Mouse (Mus musculus) hindbrain, embryonic 16.5 days (tissue): ENCODE data around the gene Tacc2. TPM values are rescaled to one million over a fixed set of nuclear protein-coding genes. Genes with fewer than 3 reads are reported as not detected.

Experiments used
- ATAC-seq: fragments of 200-750 bp; cut with Nextera tagmentation; 2 replicates; pipeline ENCODE4 v1.8.0; 2017; ENCODE audit warnings: moderate TSS enrichment, moderate library complexity
- H3K27ac ChIP-seq: fragments of 300-500 bp; sonication (generic); 2 replicates; pipeline ENCODE4 v1.5.1; 2014; ENCODE audit warnings: low read depth, mild to moderate bottlenecking, control low read depth, low read length, moderate library complexity
- H3K27me3 ChIP-seq: fragments of 300-500 bp; sonication (generic); replicated peaks from 2 replicates; pipeline ENCODE4 v1.6.1; 2014; ENCODE audit warnings: low read length; ENCODE audit not compliant: control insufficient read depth, insufficient read depth
- H3K36me3 ChIP-seq: fragments of 300-500 bp; sonication (generic); 2 replicates; pipeline ENCODE4 v1.6.1; 2014; ENCODE audit warnings: mild to moderate bottlenecking, low read length, moderate library complexity, mixed read lengths; ENCODE audit not compliant: control insufficient read depth, insufficient read depth
- H3K4me1 ChIP-seq: fragments of 300-500 bp; sonication (generic); 2 replicates; pipeline ENCODE4 v1.6.1; 2014; ENCODE audit warnings: low read depth, low read length; ENCODE audit not compliant: control insufficient read depth, insufficient read depth
- H3K4me2 ChIP-seq: fragments of 300-500 bp; sonication (generic); 2 replicates; pipeline ENCODE4 v1.6.1; 2014; ENCODE audit warnings: mild to moderate bottlenecking, low read length, control low read depth, moderate library complexity
- H3K4me3 ChIP-seq: fragments of 300-500 bp; sonication (generic); 2 replicates; pipeline ENCODE4 v1.5.1; 2014; ENCODE audit warnings: mild to moderate bottlenecking, low read length, control low read depth, moderate library complexity
- H3K9ac ChIP-seq: fragments of 300-500 bp; sonication (generic); 2 replicates; pipeline ENCODE4 v1.6.1; 2014; ENCODE audit warnings: low read depth, mild to moderate bottlenecking, control low read depth, low read length, moderate library complexity
- H3K9me3 ChIP-seq: fragments of 300-500 bp; sonication (generic); 2 replicates; pipeline ENCODE4 v1.6.1; 2014; ENCODE audit warnings: mild to moderate bottlenecking, low read length, moderate library complexity; ENCODE audit not compliant: control insufficient read depth
- WGBS: fragments of 180-500 bp; shearing (Covaris S2); extraction: QIAGEN DNeasy Blood & Tissue Kit; methylation state at CpG from one replicate; pipeline ENCODE4 v1.1.7; 2014; 5-methylcytosine and 5-hydroxymethylcytosine counted together
- polyA plus RNA-seq: library from polyadenylated mRNA; unstranded; fragments of >200 nt; fragmentation: Nextera tagmentation; extraction: Ambion mirVana; gene quantifications from 2 replicates; pipeline ENCODE4 v1.2.1, GENCODE M21; 2015

The Tacc2 gene
- polyA plus RNA-seq, 1 experiment from 2014 or later, result 49.7 TPM

DNA sequence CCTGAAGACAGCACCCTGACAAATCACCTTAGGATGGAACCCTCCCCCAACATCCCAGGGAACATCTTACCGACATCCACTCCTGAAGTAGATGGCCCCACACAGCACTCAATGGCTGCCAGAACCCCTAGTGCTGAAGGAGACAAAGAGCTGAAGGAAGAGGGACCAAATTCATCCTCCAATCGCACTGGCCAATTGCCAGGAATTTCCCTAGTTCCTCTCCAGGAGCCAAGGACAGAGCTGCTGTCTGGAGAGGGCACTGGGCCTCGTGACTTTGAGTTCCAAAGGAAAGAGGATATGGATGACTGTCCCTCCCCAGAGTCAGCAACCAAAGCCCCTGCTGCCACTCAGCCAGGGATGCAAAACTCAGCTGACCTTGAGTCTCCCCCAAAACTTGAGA is 44.7 kb downstream of the Tacc2 start:
- H3K27ac ChIP-seq, result no peak overlapping the region
- no peak overlapping the region for H3K9ac ChIP-seq
- no peak for ATAC-seq
- no peaks in the 10 kb centered on the region for H3K9me3 ChIP-seq
- no peak overlapping the region for H3K4me3 ChIP-seq
- H3K36me3 ChIP-seq, result no peaks in the 10 kb centered on the region
- no peaks in the 10 kb centered on the region for H3K27me3 ChIP-seq
- WGBS, result 56% methylated on average over 3 of the region's 3 CpGs
- no peak overlapping the region for H3K4me2 ChIP-seq
- no peaks in the 10 kb centered on the region for H3K4me1 ChIP-seq

DNA sequence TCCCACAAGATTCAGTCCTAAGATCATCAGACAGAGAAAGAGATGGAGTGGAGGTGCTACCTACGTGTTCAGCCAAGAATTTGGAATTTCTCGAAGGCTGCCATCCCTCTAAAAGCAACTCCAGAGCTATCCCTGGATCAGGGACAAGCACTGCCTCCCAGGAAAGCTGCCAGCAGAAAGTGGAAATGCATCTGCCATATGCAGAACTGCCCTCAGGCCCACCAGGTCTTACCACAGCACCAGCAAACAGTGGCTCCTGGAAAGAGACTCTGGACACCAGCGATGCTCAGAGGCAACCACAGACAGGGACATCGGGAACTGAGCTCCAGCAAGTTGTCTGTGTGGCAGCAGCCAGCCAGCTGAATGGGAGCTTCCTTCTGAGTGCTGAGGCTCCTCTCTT is 45.1 kb downstream of the Tacc2 start:
- no peaks in the 10 kb centered on the region for H3K36me3 ChIP-seq
- H3K27me3 ChIP-seq, result no peaks in the 10 kb centered on the region
- no peaks in the 10 kb centered on the region for H3K4me1 ChIP-seq
- H3K4me3 ChIP-seq, result no peak overlapping the region
- no peaks in the 10 kb centered on the region for H3K9me3 ChIP-seq
- H3K9ac ChIP-seq, result no peak overlapping the region
- no peak overlapping the region for H3K4me2 ChIP-seq
- no peak for ATAC-seq
- H3K27ac ChIP-seq, result no peak overlapping the region
- whole genome bisulfite sequencing, result 86% methylated on average over 4 of the region's 4 CpGs

DNA sequence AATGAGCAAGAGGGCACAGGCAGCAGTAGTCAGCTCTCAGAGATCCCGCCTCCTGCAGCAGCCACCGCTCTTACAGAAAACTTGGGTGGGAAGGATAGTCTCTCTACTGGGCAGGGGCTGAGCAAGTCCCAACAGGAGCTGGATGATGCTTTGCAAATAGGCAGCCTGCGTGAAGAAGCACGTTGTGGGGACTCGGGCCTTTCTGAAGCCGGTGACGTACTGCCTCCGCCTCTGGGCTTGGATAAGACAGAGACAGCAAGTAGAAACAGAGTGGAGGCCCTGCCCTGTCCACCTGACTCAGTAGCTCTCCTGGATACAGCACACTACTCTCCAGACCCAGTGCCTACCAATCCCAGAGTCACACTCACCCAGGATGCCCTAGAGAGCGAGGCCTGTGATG is 47.1 kb downstream of the Tacc2 start:
- 92% methylated on average over 9 of the region's 9 CpGs for WGBS
- Histone ChIP-seq H3K9me3 (no peaks in the 10 kb centered on the region), H3K36me3 (no peaks in the 10 kb centered on the region), H3K4me2 (no peak overlapping the region), H3K4me1 (no peaks in the 10 kb centered on the region), H3K27me3 (no peaks in the 10 kb centered on the region), H3K9ac (no peak overlapping the region), H3K27ac (no peak overlapping the region), H3K4me3 (no peak overlapping the region)
- no peak for ATAC-seq

DNA sequence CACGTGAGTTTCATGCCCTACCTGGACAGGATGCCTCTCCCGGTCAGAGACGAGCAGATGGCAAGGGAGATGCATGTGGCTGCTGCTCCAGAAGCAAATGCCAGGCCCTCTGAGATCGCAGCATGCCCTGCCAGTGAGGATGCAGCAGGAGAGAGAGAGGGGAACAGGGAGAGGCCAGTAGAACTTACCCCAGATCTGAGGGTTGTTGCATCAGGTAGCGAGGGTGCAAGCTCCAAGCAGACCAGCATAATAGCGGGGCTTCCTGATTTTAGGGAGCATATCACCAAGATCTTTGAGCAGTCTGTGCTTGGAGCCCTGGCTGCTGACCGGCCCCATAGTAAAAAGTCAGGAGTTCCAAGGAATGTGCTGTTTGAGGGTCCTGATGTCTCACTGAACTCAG is 48.1 kb downstream of the Tacc2 start:
- H3K4me3 ChIP-seq, result no peak overlapping the region
- no peaks in the 10 kb centered on the region for H3K9me3 ChIP-seq
- H3K4me1 ChIP-seq, result no peaks in the 10 kb centered on the region
- H3K9ac ChIP-seq, result no peak overlapping the region
- H3K27me3 ChIP-seq, result no peaks in the 10 kb centered on the region
- H3K27ac ChIP-seq, result no peak overlapping the region
- H3K4me2 ChIP-seq, result no peak overlapping the region
- no peaks in the 10 kb centered on the region for H3K36me3 ChIP-seq
- WGBS, result 84% methylated on average over 7 of the region's 7 CpGs
- no peak for ATAC-seq

DNA sequence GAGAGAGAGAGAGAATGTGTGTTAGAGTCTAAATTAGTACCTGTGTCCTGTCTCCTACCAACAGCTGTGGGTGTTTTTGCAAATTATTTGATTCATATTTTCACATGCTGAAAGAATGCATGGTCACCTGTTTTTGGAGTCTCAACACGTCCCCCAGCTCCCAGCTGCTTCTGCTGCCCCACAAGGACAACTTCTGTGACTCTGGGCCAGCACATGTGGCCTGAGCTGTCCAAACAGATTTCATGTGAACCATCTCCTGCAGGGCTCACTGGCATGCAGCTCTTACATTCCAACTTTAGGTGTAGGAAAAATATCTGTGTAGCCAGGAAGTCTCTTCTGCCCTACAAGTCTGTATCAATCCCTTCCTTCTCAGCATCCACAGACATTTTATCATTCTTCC is 51.4 kb downstream of the Tacc2 start:
- no peaks in the 10 kb centered on the region for H3K4me1 ChIP-seq
- H3K4me2 ChIP-seq, result no peak overlapping the region
- H3K9ac ChIP-seq, result no peak overlapping the region
- no peak for ATAC-seq
- H3K4me3 ChIP-seq, result no peak overlapping the region
- no peaks in the 10 kb centered on the region for H3K36me3 ChIP-seq
- H3K27ac ChIP-seq, result no peak overlapping the region
- no peaks in the 10 kb centered on the region for H3K9me3 ChIP-seq
- no peaks in the 10 kb centered on the region for H3K27me3 ChIP-seq
- WGBS, result 58% methylated on average over 1 of the region's 1 CpGs

DNA sequence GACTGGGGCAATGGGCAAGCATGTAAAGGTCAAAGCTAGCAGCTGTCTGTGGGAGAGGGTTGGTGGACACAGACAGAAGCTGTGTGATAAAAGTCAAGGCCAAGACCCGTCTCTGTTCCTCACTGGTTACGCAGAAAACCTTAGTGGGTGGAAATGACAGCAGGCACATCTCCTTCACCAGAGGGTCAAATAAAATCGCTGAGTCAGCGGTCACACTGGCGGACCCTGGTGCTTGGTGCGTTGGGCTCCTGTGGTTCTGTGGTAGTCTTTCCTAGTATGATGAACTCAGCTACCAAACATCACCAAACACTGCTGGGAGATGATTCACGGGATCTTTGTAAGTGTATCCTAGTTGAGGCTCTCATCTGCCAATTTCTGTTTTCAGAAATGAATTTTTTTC is 52.8 kb downstream of the Tacc2 start:
- ATAC-seq, result no peak
- H3K27ac ChIP-seq, result no peak overlapping the region
- H3K4me1 ChIP-seq, result no peaks in the 10 kb centered on the region
- 94% methylated on average over 7 of the region's 7 CpGs for WGBS
- H3K27me3 ChIP-seq, result no peaks in the 10 kb centered on the region
- H3K4me2 ChIP-seq, result no peak overlapping the region
- no peak overlapping the region for H3K4me3 ChIP-seq
- no peaks in the 10 kb centered on the region for H3K36me3 ChIP-seq
- H3K9me3 ChIP-seq, result no peaks in the 10 kb centered on the region
- H3K9ac ChIP-seq, result no peak overlapping the region

DNA sequence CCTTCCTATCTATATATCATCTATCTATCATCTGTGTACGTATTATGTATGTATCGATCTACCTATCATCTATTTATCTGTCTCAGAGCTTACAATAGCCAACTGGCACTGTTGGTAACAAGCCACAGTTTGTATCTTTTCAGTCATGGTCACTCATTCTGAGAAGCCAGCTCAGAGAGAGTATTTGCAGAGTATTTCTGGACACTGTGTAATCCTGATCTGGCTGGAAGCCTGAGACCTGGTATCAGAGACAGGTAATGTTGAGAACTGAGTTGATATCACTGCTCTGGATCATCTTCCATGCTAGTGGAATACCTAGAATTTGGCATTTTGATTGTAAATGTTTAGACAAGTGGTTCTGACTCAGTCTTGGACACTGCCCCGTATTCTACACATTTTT is 53.7 kb downstream of the Tacc2 start:
- WGBS, result 87% methylated on average over 3 of the region's 3 CpGs
- H3K4me2 ChIP-seq, result no peak overlapping the region

DNA sequence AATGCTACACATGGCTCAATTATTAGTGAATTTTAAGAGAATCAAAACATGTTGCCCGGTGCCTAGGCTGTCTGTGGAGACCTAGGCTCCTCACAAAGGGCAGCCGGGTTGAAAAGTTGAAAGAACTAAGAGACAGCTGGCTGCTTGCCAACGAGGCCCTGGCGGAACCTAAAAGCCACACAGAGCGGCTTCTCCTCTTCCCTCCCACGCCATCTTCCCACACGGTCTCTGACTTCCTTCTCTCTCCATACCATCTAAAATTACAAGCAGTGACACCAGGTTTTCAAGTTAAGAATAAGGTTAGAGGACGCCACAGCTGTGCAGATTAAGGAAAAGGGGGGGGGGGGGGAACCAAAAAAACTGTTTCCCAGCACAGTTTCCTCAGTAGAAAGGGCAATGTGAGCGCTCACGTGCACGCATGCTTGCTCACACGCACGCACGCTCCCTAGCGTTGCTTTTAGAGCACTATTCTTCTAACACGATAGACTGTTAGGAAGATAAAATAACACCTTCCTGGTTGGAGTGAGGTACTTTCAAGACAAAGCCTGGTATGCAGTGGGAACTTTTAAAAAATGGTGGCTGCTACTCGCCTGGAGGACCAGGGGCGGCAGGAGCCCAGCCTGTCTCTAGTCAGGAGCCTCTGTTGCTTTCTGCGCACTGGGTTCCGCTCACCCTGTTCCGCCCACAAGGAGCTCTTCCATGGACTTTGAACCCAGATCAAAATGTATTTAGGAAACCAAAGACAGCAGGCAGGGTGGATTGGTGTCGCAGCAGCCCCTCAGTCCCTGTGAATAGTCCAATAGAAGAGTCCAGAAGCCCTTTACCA is 54.5 kb downstream of the Tacc2 start:
- Histone ChIP-seq H3K4me2 (no peak overlapping the region), H3K27me3 (no peaks in the 10 kb centered on the region), H3K4me3 (no peak overlapping the region), H3K9ac (no peak overlapping the region), H3K9me3 (no peaks in the 10 kb centered on the region), H3K27ac (no peak overlapping the region), H3K4me1 (no peaks in the 10 kb centered on the region), H3K36me3 (no peaks in the 10 kb centered on the region)
- ATAC-seq, result no peak
- WGBS, result 54% methylated on average over 22 of the region's 22 CpGs

More for the DNA sequence above, 53.7 kb downstream of the Tacc2 start:
- H3K9me3 ChIP-seq, result no peaks in the 10 kb centered on the region
- H3K4me3 ChIP-seq, result no peak overlapping the region
- H3K27ac ChIP-seq, result no peak overlapping the region
- ATAC-seq, result no peak
- H3K9ac ChIP-seq, result no peak overlapping the region
- H3K27me3 ChIP-seq, result no peaks in the 10 kb centered on the region
- no peaks in the 10 kb centered on the region for H3K4me1 ChIP-seq
- no peaks in the 10 kb centered on the region for H3K36me3 ChIP-seq

DNA sequence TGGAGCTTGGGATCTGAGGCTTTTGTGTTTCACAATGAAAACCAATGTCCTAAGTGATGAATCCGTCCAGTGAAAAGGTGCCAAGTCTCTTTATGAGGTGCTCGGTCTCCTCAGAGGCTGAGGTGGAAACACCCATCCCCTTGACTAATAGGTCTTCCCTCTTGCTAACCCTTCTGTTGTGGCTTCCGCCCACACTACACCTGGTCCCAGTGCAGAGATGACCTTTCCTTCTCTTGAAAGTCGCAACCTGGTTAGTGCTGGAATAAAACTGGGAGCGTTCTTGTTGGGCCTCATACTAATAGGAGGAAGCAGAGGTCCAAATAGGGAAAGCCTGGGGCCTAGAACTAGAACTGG is 55.1 kb downstream of the Tacc2 start:
- Histone ChIP-seq H3K27ac (no peak overlapping the region), H3K27me3 (no peaks in the 10 kb centered on the region), H3K9ac (no peak overlapping the region), H3K36me3 (no peaks in the 10 kb centered on the region), H3K4me3 (no peak overlapping the region), H3K4me1 (no peaks in the 10 kb centered on the region), H3K4me2 (no peak overlapping the region), H3K9me3 (no peaks in the 10 kb centered on the region)
- no peak for ATAC-seq
- 94% methylated on average over 5 of the region's 5 CpGs for WGBS
